Mouse (Mus musculus): ENCODE data around the gene Grsf1. TPM values are rescaled to one million over a fixed set of nuclear protein-coding genes. Genes with fewer than 3 reads are reported as not detected.

The Grsf1 gene
- polyA plus RNA-seq (2014; fragmentation: Nextera tagmentation; extraction: Ambion mirVana) = 59.6 and 78.4 TPM in 2 replicates

DNA sequence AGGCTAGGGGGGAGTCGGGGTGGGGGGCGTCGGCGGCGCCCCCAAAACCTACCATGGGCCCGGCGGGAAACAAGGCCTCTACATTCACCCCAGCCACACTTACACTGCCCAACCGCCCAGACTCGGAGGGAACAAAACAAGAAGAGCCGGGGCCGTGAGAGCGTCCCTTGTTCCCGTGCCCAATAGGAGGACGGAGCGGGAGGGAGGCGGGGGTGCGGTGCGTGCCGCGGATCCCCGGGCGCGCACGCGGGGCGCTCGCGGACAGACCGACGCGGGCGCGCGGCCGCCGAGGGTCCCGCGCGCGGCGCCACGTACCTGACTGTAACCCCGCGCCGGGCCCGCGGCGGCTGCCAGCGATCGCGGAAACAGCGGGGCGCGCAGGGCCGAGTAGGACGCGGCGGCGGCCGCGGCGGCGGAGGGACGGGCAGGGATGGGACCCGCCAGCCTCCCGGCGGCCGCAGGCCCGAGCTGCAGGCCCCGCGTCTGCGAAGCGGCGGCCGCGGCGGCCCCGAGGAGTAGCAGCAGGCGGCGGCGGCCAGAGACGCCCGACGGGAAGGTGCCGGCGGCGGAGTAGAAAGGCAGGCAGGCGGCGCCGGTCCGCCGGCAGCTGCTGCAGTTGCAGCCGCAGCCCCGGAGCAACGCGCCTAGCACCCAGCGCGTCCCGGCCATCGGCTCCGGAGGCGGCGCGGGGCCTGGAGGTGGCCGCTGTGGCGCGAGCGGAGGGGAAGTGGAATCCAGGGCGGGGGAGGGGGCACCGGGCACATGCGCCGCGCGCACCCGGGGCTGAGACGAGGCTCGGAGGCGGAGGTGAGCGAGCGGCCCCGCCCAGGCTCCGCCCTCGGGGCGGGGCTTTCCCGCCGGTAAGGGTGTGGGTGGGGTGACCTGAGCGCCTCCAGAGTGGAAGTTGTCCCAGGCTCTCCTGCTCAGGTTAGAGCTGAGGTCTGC is at the start of gene Grsf1:
Gene Grsf1 (minus strand): TSS at position 729 of the 945 bp plus-strand sequence.
- H3K27me3 ChIP-seq (ENCODE audit: control insufficient read depth, insufficient read depth, low read length) = no peaks in the 10 kb centered on the region
- peak within 1 kb of the TSS; percentile 94 for H3K27ac ChIP-seq (ENCODE audit: low read depth, low read length)
- 1% methylated on average over 68 of the region's 127 CpGs for WGBS
- H3K9ac ChIP-seq (ENCODE audit: low read depth, low read length) = peak within 1 kb of the TSS; percentile 98
- H3K9me3 ChIP-seq (ENCODE audit: control insufficient read depth, low read length) = no peaks in the 10 kb centered on the region
- ATAC-seq (ENCODE audit: low FRiP score, low TSS enrichment) = peak; percentile 93
- H3K4me3 ChIP-seq (ENCODE audit: low read length) = peak within 1 kb of the TSS; percentile 99
- H3K36me3 ChIP-seq (ENCODE audit: control insufficient read depth, insufficient read depth, low read length) = peaks cover 23% of the 10 kb centered on the region; the same call in 1 of the 2 replicates
- peaks cover 11% of the 10 kb centered on the region for H3K4me1 ChIP-seq (ENCODE audit: control insufficient read depth, insufficient read depth, low read length)
- peak within 1 kb of the TSS; percentile 74 for H3K4me2 ChIP-seq (replicated peaks; ENCODE audit: low read depth, low read length)

- no peaks in the 10 kb centered on the region for H3K27me3 ChIP-seq (ENCODE audit: control insufficient read depth, insufficient read depth, low read length)
- H3K27ac ChIP-seq (ENCODE audit: low read depth, low read length) = no peak overlapping the region
- WGBS = 65% methylated on average over 3 of the region's 3 CpGs
- H3K9ac ChIP-seq (ENCODE audit: low read depth, low read length) = no peak overlapping the region
- H3K36me3 ChIP-seq (ENCODE audit: control insufficient read depth, insufficient read depth, low read length) = no peaks in the 10 kb centered on the region
- H3K4me3 ChIP-seq (ENCODE audit: low read length) = no peak overlapping the region
- no peak overlapping the region for H3K4me2 ChIP-seq (replicated peaks; ENCODE audit: low read depth, low read length)
- H3K4me1 ChIP-seq (ENCODE audit: control insufficient read depth, insufficient read depth, low read length) = peaks cover 9% of the 10 kb centered on the region
- ATAC-seq (ENCODE audit: low FRiP score, low TSS enrichment) = no peak
- H3K9me3 ChIP-seq (ENCODE audit: control insufficient read depth, low read length) = no peaks in the 10 kb centered on the region
Observed at GRCm38 (mm10) chr5:88724030-88724429, 48.1 kb upstream of the Grsf1 start.

GRCm38 (mm10) chr5:88722213-88722600 is 46.2 kb upstream of the Grsf1 start:
- no peaks in the 10 kb centered on the region for H3K27me3 ChIP-seq (ENCODE audit: control insufficient read depth, insufficient read depth, low read length)
- H3K4me3 ChIP-seq (ENCODE audit: low read length) = peak overlapping the region; percentile 97
- peaks cover 9% of the 10 kb centered on the region for H3K4me1 ChIP-seq (ENCODE audit: control insufficient read depth, insufficient read depth, low read length)
- H3K36me3 ChIP-seq (ENCODE audit: control insufficient read depth, insufficient read depth, low read length) = no peaks in the 10 kb centered on the region
- H3K27ac ChIP-seq (ENCODE audit: low read depth, low read length) = no peak overlapping the region
- peak overlapping the region; percentile 91 for H3K4me2 ChIP-seq (replicated peaks; ENCODE audit: low read depth, low read length)
- H3K9ac ChIP-seq (ENCODE audit: low read depth, low read length) = peak overlapping the region; percentile 97; the same call in 1 of the 2 replicates
- ATAC-seq (ENCODE audit: low FRiP score, low TSS enrichment) = no peak
- no peaks in the 10 kb centered on the region for H3K9me3 ChIP-seq (ENCODE audit: control insufficient read depth, low read length)
- WGBS = 15% methylated on average over 4 of the region's 4 CpGs

DNA sequence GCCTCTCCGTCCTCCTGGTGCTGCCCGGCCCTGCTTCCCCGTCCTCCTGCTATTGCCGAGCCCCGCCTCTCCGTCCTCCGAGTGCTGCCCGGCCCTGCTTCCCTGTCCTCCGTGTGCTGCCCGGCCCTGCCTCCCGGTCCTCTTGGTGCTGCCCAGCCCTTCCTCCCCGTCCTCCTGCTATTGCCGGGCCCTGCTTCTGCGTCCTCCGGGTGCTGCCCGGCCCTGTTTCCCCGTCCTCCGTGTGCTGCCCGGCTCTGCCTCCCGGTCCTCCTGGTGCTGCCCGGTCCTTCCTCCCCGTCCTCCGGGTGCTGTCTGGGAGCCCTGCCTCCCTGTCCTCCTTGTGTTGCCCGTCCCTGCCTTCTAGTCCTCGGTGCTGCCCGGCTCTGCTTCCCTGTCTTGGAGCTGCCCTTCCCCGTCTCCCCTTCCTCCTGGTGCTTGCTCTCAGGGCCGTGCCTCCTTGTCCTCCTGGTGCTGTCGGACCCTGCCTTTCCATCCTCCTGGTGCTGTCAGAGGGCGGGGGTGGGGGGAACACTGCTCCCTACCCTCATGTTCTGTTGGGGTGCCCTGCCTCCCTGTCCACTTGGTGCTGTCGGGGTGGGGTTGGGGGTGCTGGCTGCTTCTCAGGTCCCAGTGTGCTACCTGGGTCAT is 45.7 kb upstream of the Grsf1 start:
- ATAC-seq (ENCODE audit: low FRiP score, low TSS enrichment) = peak; percentile 28
- Histone ChIP-seq H3K4me1 (ENCODE audit: control insufficient read depth, insufficient read depth, low read length) (peaks cover 9% of the 10 kb centered on the region), H3K9me3 (ENCODE audit: control insufficient read depth, low read length) (no peaks in the 10 kb centered on the region), H3K27ac (ENCODE audit: low read depth, low read length) (peak overlapping the region; percentile 94; the same call in 1 of the 2 replicates), H3K4me3 (ENCODE audit: low read length) (peak overlapping the region; percentile 97), H3K27me3 (ENCODE audit: control insufficient read depth, insufficient read depth, low read length) (no peaks in the 10 kb centered on the region), H3K36me3 (ENCODE audit: control insufficient read depth, insufficient read depth, low read length) (no peaks in the 10 kb centered on the region), H3K4me2 (replicated peaks; ENCODE audit: low read depth, low read length) (peak overlapping the region; percentile 91), H3K9ac (ENCODE audit: low read depth, low read length) (peak overlapping the region; percentile 97)
- WGBS = under 1% methylated on average over 31 of the region's 31 CpGs

DNA sequence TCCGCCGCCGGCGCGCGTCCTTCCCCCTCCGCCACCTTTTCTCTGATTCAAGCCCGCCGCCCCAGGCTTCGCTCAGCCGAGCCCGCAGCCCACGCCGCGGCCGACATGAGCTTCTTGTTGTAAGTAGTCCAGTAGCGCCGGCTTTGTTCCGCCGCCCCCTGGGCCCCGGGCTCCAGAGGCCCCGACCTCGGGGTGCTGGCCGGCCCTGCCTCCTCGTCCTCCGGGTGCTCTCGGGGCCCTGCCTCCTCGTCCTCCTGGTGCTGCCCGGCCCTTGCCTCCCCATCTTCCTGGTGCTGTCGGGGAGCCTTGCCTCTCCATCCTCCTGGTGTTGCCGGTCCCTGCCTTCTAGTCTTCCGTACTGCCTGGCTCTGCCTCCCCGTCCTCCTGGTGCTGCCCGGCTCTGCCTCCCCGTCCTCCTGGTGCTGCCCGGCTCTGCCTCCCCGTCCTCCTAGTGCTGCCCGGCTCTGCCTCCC is 45.1 kb upstream of the Grsf1 start:
- WGBS = under 1% methylated on average over 32 of the region's 38 CpGs
- Histone ChIP-seq H3K4me2 (replicated peaks; ENCODE audit: low read depth, low read length) (peak overlapping the region; percentile 91), H3K4me3 (ENCODE audit: low read length) (peak overlapping the region; percentile 97), H3K36me3 (ENCODE audit: control insufficient read depth, insufficient read depth, low read length) (no peaks in the 10 kb centered on the region), H3K4me1 (ENCODE audit: control insufficient read depth, insufficient read depth, low read length) (peaks cover 9% of the 10 kb centered on the region), H3K9ac (ENCODE audit: low read depth, low read length) (peak overlapping the region; percentile 97), H3K9me3 (ENCODE audit: control insufficient read depth, low read length) (no peaks in the 10 kb centered on the region), H3K27me3 (ENCODE audit: control insufficient read depth, insufficient read depth, low read length) (no peaks in the 10 kb centered on the region), H3K27ac (ENCODE audit: low read depth, low read length) (peak overlapping the region; percentile 94)
- ATAC-seq (ENCODE audit: low FRiP score, low TSS enrichment) = peak; percentile 79

- Histone ChIP-seq H3K9ac (ENCODE audit: low read depth, low read length) (peak within 1 kb of the TSS; percentile 97), H3K4me1 (ENCODE audit: control insufficient read depth, insufficient read depth, low read length) (peaks cover 9% of the 10 kb centered on the region), H3K4me2 (replicated peaks; ENCODE audit: low read depth, low read length) (peak within 1 kb of the TSS; percentile 91), H3K36me3 (ENCODE audit: control insufficient read depth, insufficient read depth, low read length) (no peaks in the 10 kb centered on the region), H3K27ac (ENCODE audit: low read depth, low read length) (peak within 1 kb of the TSS; percentile 94), H3K27me3 (ENCODE audit: control insufficient read depth, insufficient read depth, low read length) (no peaks in the 10 kb centered on the region), H3K4me3 (ENCODE audit: low read length) (peak within 1 kb of the TSS; percentile 97), H3K9me3 (ENCODE audit: control insufficient read depth, low read length) (no peaks in the 10 kb centered on the region)
- WGBS = under 1% methylated on average over 46 of the region's 54 CpGs
- ATAC-seq (ENCODE audit: low FRiP score, low TSS enrichment) = peak; percentile 98
Observed at GRCm38 (mm10) chr5:88720116-88721002, 44.4 kb upstream of the Grsf1 start, which contains the start of gene Mob1b. Gene Mob1b (plus strand): TSS chr5:88720855.

GRCm38 (mm10) chr5:88716983-88717382 is 41.0 kb upstream of the Grsf1 start:
- no peaks in the 10 kb centered on the region for H3K27me3 ChIP-seq (ENCODE audit: control insufficient read depth, insufficient read depth, low read length)
- H3K4me1 ChIP-seq (ENCODE audit: control insufficient read depth, insufficient read depth, low read length) = peaks cover 3% of the 10 kb centered on the region
- no peak overlapping the region for H3K4me2 ChIP-seq (replicated peaks; ENCODE audit: low read depth, low read length)
- no peak overlapping the region for H3K27ac ChIP-seq (ENCODE audit: low read depth, low read length)
- 96% methylated on average over 2 of the region's 2 CpGs for WGBS
- no peaks in the 10 kb centered on the region for H3K9me3 ChIP-seq (ENCODE audit: control insufficient read depth, low read length)
- no peak overlapping the region for H3K9ac ChIP-seq (ENCODE audit: low read depth, low read length)
- no peak overlapping the region for H3K4me3 ChIP-seq (ENCODE audit: low read length)
- no peaks in the 10 kb centered on the region for H3K36me3 ChIP-seq (ENCODE audit: control insufficient read depth, insufficient read depth, low read length)
- ATAC-seq (ENCODE audit: low FRiP score, low TSS enrichment) = no peak

DNA sequence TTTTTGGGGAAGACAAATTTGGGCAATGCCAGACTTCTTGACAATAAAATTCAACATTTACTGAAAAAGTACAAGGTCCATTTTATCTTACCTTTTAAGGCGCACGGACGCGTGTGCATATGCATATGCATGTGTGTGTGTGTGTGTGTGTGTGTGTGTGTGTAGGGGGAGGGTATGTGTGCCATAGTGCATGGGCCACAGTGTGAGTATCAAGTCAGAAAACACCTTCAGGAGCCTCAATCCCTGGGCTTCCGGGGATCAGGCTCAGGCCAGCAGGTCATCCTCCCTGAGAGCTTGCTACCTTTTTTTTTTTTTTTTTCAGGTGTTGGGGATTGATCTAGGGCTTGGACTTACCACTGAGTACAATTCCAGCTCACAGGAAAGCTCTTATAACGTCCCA is 36.4 kb upstream of the Grsf1 start:
- no peak overlapping the region for H3K4me3 ChIP-seq (ENCODE audit: low read length)
- no peaks in the 10 kb centered on the region for H3K36me3 ChIP-seq (ENCODE audit: control insufficient read depth, insufficient read depth, low read length)
- no peaks in the 10 kb centered on the region for H3K9me3 ChIP-seq (ENCODE audit: control insufficient read depth, low read length)
- H3K27me3 ChIP-seq (ENCODE audit: control insufficient read depth, insufficient read depth, low read length) = no peaks in the 10 kb centered on the region
- H3K27ac ChIP-seq (ENCODE audit: low read depth, low read length) = no peak overlapping the region
- WGBS = 78% methylated on average over 6 of the region's 6 CpGs
- H3K4me2 ChIP-seq (replicated peaks; ENCODE audit: low read depth, low read length) = no peak overlapping the region
- H3K4me1 ChIP-seq (ENCODE audit: control insufficient read depth, insufficient read depth, low read length) = no peaks in the 10 kb centered on the region
- no peak overlapping the region for H3K9ac ChIP-seq (ENCODE audit: low read depth, low read length)
- no peak for ATAC-seq (ENCODE audit: low FRiP score, low TSS enrichment)
